Mouse (Mus musculus) macrophage (primary cell): Measurements from ENCODE around the gene Bmp2k. TPM values are rescaled to one million over a fixed set of nuclear protein-coding genes. Genes with fewer than 3 reads are reported as not detected.

ENCODE experiments used
- H3K27ac ChIP-seq: fragments of 350-480 bp; formaldehyde crosslinking; 2 replicates; pipeline ENCODE4 v1.9.0; 2021
- H3K36me3 ChIP-seq: fragments of 350-480 bp; formaldehyde crosslinking; 2 replicates; pipeline ENCODE4 v1.9.0; 2021; ENCODE audit errors: inconsistent target
- H3K4me3 ChIP-seq: fragments of 350-480 bp; formaldehyde crosslinking; 2 replicates; pipeline ENCODE4 v1.9.0; 2021; ENCODE audit errors: inconsistent target
- H3K79me2 ChIP-seq: fragments of 350-480 bp; formaldehyde crosslinking; 2 replicates; pipeline ENCODE4 v1.9.0; 2021; ENCODE audit errors: inconsistent target
- WGBS: methylation state at CpG from one replicate; pipeline ENCODE4 v1.1.7; 2026; ENCODE audit warnings: inconsistent platforms; ENCODE audit not compliant: missing documents; 5-methylcytosine and 5-hydroxymethylcytosine counted together
- polyA plus RNA-seq: library from polyadenylated mRNA; stranded (reverse); fragments of 250-400 nt; gene quantifications from 3 replicates; pipeline ENCODE4 v1.2.4, GENCODE M21; 2018; ENCODE audit warnings: inconsistent platforms

Bmp2k gene
- polyA plus RNA-seq, 1 experiment from 2014 or later = 22.1 TPM

DNA sequence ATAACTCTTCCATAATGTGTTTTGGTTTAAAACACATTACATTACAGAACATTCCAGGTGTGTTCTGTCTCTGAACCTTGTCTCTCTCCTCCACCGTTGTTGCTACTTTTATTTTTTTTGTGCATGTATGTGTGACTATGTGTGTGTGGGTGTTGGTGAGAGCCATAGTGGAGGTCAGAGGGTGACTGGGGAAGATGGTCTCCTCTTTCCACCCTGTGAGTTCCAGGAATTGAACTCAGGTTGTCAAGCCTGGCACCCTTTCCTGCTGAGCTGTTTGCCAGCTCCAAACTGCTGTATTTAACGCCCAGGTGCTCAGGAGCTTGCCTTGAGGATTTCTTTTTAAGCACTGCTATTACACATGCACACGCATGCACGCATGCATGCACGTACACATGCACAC, 78.7 kb downstream of the Bmp2k start:
- H3K79me2 ChIP-seq = no peaks in the 10 kb centered on the region; the same call in 1 of the 2 replicates
- no peak overlapping the region for H3K27ac ChIP-seq
- no peak overlapping the region for H3K4me3 ChIP-seq
- H3K36me3 ChIP-seq = peaks cover 75% of the 10 kb centered on the region
- WGBS = 100% methylated on average over 2 of the region's 5 CpGs

GRCm38 (mm10) chr5:97077676-97078075, 80.2 kb downstream of the Bmp2k start:
- no peak overlapping the region for H3K27ac ChIP-seq
- H3K4me3 ChIP-seq = no peak overlapping the region
- H3K36me3 ChIP-seq = peaks cover 69% of the 10 kb centered on the region
- H3K79me2 ChIP-seq = no peaks in the 10 kb centered on the region
- WGBS = 95% methylated on average over 7 of the region's 7 CpGs

DNA sequence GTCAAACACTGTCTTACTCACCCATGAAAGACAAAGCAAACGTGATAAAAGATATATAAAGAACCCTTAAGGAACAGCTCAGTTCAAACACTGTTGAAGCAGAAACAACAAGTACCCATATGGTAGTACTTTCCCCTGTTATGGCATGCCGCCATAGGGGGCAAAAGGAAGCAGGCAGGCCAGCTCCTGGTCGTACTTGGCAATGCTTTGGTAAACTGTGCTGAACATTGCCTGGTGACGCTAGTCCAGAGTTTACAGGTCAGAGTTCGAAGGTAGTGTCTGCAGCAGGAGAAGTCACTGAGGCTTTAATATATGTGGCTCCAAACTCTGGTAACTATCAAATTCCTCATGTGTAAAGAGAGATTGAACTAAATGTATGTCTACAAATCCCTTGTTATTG, 81.2 kb downstream of the Bmp2k start:
- no peaks in the 10 kb centered on the region for H3K79me2 ChIP-seq
- no peak overlapping the region for H3K4me3 ChIP-seq
- WGBS = 96% methylated on average over 5 of the region's 5 CpGs
- peaks cover 69% of the 10 kb centered on the region for H3K36me3 ChIP-seq
- no peak overlapping the region for H3K27ac ChIP-seq

GRCm38 (mm10) chr5:97081481-97081880, 84.0 kb downstream of the Bmp2k start:
- Histone ChIP-seq H3K4me3 (no peak overlapping the region), H3K36me3 (peaks cover 78% of the 10 kb centered on the region), H3K79me2 (no peaks in the 10 kb centered on the region), H3K27ac (no peak overlapping the region)
- WGBS = 93% methylated on average over 3 of the region's 3 CpGs

GRCm38 (mm10) chr5:97083701-97084100, 86.2 kb downstream of the Bmp2k start:
- H3K27ac ChIP-seq = no peak overlapping the region
- H3K36me3 ChIP-seq = peaks cover 81% of the 10 kb centered on the region
- 95% methylated on average over 6 of the region's 6 CpGs for WGBS
- H3K79me2 ChIP-seq = no peaks in the 10 kb centered on the region
- no peak overlapping the region for H3K4me3 ChIP-seq

GRCm38 (mm10) chr5:97084541-97084940, 87.1 kb downstream of the Bmp2k start:
- no peak overlapping the region for H3K27ac ChIP-seq
- H3K36me3 ChIP-seq = peaks cover 78% of the 10 kb centered on the region
- H3K4me3 ChIP-seq = no peak overlapping the region
- 87% methylated on average over 4 of the region's 4 CpGs for WGBS
- no peaks in the 10 kb centered on the region for H3K79me2 ChIP-seq

DNA sequence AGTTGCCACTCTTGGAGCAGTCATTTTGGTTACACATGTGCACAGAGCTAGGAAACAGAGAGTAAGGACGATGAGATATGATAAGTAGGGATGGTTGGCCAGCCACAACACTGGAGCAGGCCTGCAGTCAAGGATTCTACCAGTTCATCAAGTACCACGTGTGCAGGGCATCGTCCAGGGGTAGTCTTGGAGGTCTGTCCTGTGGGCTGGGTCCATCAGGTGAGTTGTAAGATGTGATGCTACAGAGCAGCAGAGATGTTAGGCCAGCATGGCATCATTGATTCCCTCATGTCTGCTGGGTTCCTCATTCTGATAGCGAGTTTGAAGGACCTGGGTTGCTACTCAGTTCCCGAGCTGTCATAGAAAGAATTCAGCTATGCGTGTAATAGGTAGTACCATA, 87.6 kb downstream of the Bmp2k start:
- H3K27ac ChIP-seq = no peak overlapping the region
- peaks cover 73% of the 10 kb centered on the region for H3K36me3 ChIP-seq
- H3K79me2 ChIP-seq = no peaks in the 10 kb centered on the region
- no peak overlapping the region for H3K4me3 ChIP-seq
- 91% methylated on average over 6 of the region's 6 CpGs for WGBS

DNA sequence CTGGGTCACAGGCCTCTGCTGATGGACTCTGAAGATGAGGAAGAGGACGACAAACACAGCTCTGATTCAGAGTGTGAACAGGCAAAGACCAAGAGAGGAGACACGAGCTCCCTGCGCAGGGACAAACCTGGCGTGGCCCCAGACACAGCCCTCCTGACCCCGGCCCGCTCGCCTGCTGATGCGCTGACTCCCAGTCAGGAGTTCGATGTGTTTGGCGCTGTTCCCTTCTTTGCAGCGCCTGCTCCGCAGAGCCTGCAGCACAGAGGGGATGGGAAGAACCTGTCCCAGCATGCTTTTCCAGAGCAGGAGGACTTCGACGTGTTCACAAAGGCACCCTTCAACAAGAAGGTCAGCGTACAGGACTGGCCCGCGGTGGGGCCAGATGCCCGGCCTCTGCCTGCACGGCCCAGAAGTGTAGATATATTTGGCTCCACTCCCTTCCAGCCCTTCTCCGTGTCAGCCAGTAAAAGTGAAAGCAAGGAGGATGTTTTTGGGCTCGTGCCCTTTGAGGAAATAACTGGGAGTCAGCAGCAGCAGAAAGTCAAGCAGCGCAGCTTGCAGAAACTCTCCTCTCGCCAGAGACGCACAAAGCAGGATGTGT, 89.6 kb downstream of the Bmp2k start:
- peaks cover 67% of the 10 kb centered on the region for H3K36me3 ChIP-seq
- H3K79me2 ChIP-seq = no peaks in the 10 kb centered on the region
- WGBS = 87% methylated on average over 16 of the region's 24 CpGs

GRCm38 (mm10) chr5:97087746-97088145, 90.3 kb downstream of the Bmp2k start:
- Histone ChIP-seq H3K79me2 (no peaks in the 10 kb centered on the region), H3K36me3 (peaks cover 65% of the 10 kb centered on the region), H3K4me3 (no peak overlapping the region), H3K27ac (no peak overlapping the region)
- WGBS = 96% methylated on average over 16 of the region's 16 CpGs

More for the DNA sequence above, 89.6 kb downstream of the Bmp2k start:
- H3K27ac ChIP-seq = no peak overlapping the region
- H3K4me3 ChIP-seq = no peak overlapping the region

- Histone ChIP-seq H3K36me3 (peaks cover 60% of the 10 kb centered on the region), H3K27ac (no peak overlapping the region), H3K79me2 (no peaks in the 10 kb centered on the region), H3K4me3 (no peak overlapping the region)
- 93% methylated on average over 6 of the region's 6 CpGs for WGBS
Measured at GRCm38 (mm10) chr5:97088231-97088630, 90.7 kb downstream of the Bmp2k start.

DNA sequence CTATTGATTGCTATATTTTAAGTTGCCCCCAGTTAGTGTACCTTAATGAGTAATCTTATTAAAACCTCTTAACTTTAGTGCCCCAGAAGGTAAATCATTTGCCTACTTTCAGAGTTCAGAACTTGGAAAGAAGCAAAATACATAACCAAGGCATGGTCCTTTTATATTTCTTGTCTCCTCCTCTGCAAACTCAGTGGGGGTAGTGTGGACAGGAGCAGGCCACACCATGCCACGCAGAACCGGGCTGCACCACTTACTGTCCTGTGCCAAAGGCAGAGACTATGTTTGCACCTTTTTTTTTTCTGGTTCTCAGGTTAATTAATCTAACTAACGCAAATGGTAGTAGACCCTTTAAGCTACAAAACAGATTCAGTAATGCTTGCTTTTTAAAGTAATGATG, 91.9 kb downstream of the Bmp2k start:
- no peak overlapping the region for H3K27ac ChIP-seq
- H3K79me2 ChIP-seq = no peaks in the 10 kb centered on the region
- H3K36me3 ChIP-seq = peaks cover 48% of the 10 kb centered on the region
- H3K4me3 ChIP-seq = no peak overlapping the region
- 100% methylated on average over 3 of the region's 3 CpGs for WGBS

DNA sequence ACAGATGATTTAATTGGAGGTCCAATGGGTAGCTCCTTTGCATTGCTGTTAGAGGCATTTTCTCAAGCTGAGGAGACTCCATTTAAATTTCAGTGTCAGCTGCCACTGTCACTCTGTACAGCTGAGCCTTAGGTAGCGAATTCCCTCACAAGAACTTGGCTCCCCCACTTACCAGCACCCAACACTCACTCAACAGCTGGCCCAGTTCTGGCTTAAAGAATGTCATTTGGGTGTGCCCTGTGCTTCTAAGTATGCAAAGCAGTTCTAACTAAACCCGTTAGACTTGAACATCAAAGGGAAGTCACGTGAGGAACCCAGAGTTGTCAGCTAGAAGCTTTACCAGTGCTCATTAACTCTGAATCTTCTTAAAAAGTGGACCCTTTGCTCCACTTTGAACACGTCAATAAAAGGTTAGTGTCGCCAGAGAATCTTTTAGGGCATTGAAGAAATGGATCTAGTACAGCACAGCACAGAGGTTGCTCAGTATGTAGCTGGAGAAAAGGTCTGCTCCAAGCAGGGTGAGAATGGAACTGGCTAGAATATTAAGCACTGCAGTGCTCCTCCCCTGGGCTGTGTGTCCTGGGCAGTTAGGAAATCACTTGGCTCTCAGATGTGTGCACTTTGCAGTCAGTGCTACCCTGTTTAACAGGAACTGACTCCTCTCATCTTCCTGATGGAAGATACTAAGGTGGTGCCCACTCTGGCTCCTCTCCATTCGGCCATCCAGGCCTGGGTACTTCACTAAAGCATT, 92.7 kb downstream of the Bmp2k start:
- H3K4me3 ChIP-seq = no peak overlapping the region
- H3K36me3 ChIP-seq = peaks cover 40% of the 10 kb centered on the region
- H3K79me2 ChIP-seq = no peaks in the 10 kb centered on the region
- H3K27ac ChIP-seq = no peak overlapping the region
- WGBS = 87% methylated on average over 6 of the region's 6 CpGs

DNA sequence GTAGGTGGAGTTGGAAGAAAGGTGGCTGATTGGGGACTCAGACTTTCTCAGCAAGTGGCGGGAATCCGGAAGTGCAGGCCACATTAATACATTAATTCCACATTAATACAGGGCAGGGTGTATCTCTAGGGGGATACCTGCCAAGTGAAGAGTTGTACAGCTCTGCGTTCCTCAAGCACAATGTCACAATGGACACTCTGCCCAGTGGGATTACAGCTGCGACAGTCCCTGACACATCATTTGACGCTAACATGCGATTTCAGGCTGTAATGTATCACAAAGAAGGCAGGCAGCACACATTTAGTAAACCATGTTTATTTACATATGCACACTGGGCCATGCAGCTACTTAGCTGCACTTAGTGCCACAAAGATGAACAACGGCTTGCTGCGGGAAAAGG, 95.5 kb downstream of the Bmp2k start:
- WGBS = 88% methylated on average over 8 of the region's 8 CpGs
- Histone ChIP-seq H3K27ac (no peak overlapping the region), H3K79me2 (no peaks in the 10 kb centered on the region), H3K4me3 (no peak overlapping the region), H3K36me3 (peaks cover 13% of the 10 kb centered on the region; the same call in 1 of the 2 replicates)

DNA sequence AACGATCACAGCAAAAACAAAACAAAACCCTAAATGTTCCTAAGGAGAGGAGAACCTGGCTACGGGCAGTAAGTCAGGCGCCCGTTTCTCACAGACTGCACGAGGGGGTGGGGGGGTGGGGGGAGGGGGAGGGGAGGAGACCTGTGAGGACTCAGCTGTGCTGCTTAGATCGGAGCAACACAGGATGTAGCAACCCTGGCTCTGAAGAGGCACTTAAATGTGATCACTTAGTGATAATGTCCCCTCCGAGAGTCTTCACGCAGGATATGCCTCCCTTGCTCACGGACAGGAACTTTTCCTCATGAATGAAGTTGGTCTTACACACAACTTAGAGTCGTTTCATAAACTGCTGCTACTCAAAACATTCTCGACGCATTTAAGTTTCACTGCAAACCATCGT, 97.8 kb downstream of the Bmp2k start:
- Histone ChIP-seq H3K36me3 (no peaks in the 10 kb centered on the region; the same call in 1 of the 2 replicates), H3K27ac (no peak overlapping the region), H3K79me2 (no peaks in the 10 kb centered on the region), H3K4me3 (no peak overlapping the region)
- WGBS = 88% methylated on average over 9 of the region's 13 CpGs

DNA sequence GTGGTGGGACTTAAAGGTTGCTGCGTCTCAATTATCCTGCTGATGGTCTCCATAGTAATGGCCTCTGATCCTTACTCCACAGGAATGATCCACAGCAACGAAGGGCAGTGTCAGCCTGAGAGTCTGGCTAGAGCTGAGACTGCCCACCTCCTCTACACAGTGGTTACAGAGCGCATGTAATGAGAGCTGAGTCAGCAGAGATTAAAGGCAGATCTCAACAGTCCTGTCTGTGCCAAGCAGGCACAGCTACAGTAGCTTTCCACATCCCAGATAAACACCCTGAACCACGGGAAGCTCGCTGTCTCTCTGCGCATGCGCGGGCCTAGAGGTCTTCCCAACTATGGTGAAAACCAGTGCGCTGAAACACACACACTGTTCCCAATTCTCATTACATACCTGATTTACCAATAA, 100.1 kb downstream of the Bmp2k start:
- H3K4me3 ChIP-seq = no peak overlapping the region
- no peaks in the 10 kb centered on the region for H3K36me3 ChIP-seq
- H3K27ac ChIP-seq = no peak overlapping the region
- WGBS = 90% methylated on average over 9 of the region's 9 CpGs
- H3K79me2 ChIP-seq = no peaks in the 10 kb centered on the region
